Mouse (Mus musculus): ENCODE results near the gene Lats2.
"Not testable (repeated sequence)": the region's sequence is repeated elsewhere in the genome, so short reads cannot be mapped to it uniquely, and the experiment has no call there.

The Lats2 gene

GRCm38 (mm10) chr14:57758237-57758636 lies at the start of gene Lats2:
Lats2 (minus strand) TSS chr14:57758388.
- DNase-seq (ENCODE audit: low spot score in 2 of 2) = no peak

- no peak for DNase-seq (ENCODE audit: low spot score in 2 of 2)
Measured at GRCm38 (mm10) chr14:57803731-57804130, 45.5 kb upstream of the Lats2 start.

- peak; percentile 98 to 99 for DNase-seq (ENCODE audit: low spot score in 2 of 2)
Measured at GRCm38 (mm10) chr14:57797991-57798931, 40.1 kb upstream of the Lats2 start, which contains the start of gene Sap18. Sap18 (plus strand) TSS chr14:57798180.

DNA sequence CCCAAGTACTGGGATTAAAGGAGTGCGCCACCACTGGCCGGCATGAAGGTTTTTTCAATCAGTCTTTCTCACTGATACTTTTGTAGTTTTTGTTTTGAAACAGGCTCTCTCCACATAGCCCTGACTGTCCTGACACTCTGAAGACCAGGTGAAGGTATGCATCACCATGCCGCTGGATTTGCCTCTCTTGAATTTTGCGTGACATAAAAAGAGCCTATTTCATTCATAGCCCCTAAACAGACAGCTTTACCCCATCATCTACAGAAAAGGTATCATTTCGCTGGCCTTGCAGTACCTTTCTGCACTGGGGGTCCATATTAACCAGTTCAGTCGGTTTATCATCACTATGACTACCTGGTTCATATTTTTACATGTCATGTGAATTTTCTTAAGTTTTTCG lies 39.4 kb upstream of the Lats2 start:
- DNase-seq (ENCODE audit: low spot score in 2 of 2) = no peak

DNA sequence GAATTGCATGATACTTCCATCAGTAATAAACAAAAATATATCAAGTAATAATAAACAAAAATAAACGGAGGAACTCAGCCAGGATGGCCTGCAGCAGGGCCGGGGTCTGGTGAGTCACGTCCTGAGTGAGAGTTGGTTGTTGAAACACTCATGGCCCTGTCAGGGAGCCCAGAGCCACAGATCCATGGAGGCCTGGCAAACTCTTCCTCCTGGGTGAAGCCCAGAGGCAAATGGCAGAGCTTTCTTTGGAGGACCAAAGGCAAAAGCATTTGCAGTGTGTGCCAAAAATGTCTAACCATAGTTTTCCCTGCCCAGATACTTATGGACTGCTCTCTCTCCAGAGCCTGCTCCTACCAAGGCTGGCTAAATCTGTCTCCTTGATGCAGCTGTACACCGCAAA lies 33.0 kb upstream of the Lats2 start:
- DNase-seq (ENCODE audit: low spot score in 2 of 2) = no peak

GRCm38 (mm10) chr14:57789759-57790158 lies 31.6 kb upstream of the Lats2 start:
- DNase-seq (ENCODE audit: low spot score in 2 of 2) = no peak

GRCm38 (mm10) chr14:57789311-57789710 lies 31.1 kb upstream of the Lats2 start:
- no peak for DNase-seq (ENCODE audit: low spot score in 2 of 2)

GRCm38 (mm10) chr14:57787406-57787805 lies 29.2 kb upstream of the Lats2 start:
- DNase-seq (ENCODE audit: low spot score in 2 of 2) = no peak

DNA sequence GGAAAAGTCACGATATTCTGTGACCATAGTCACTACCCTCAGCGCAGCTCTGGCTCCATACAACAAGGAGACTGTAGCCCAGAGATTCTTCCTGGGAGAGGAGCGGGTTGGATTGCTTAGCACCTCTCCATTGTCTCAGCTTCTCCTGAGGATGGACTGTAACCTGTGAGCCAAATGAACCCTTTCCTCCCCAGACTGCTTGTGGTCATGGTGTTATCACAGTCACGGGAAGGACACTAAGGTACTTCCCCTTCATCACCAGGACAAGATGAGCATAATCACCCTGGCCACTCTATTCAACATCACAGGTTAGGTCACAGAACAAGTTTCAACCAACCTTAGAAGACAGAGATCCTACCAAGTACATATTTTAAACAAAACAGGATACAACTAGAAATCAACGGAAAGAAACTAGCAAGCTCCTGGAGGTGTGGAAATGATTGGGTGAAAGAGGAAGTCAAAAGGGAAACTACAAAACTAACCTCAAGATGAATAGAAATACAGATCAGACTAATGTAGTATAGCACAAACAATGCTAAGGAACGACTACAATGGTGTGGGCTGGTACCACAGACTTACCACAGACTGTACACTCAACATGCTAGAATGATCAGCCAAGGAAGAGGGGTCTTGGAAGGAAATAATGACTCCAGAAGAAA lies 14.1 kb upstream of the Lats2 start:
- DNase-seq (ENCODE audit: low spot score in 2 of 2) = no peak

DNA sequence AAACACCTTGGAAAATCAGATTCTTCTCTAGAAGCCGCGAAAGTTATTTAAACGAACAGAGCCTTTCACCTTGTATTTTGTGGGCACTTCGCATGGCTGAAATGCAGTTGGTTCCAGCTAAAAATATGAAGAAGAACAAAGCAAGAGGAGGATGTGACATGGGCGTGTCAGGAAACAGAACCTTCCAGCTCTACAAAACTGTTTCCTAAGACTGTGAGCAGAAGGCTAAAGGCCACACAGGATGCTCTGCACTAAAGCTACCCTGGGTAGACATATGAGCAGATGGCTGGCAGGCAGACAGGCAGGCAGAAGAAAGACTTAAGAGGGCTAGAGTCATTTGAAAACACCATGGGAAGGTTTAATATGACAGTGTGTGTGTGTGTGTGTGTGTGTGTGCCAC lies 10.9 kb upstream of the Lats2 start:
- peak in 1 of 2 experiments; percentile 19 for DNase-seq (ENCODE audit: low spot score in 2 of 2)

DNA sequence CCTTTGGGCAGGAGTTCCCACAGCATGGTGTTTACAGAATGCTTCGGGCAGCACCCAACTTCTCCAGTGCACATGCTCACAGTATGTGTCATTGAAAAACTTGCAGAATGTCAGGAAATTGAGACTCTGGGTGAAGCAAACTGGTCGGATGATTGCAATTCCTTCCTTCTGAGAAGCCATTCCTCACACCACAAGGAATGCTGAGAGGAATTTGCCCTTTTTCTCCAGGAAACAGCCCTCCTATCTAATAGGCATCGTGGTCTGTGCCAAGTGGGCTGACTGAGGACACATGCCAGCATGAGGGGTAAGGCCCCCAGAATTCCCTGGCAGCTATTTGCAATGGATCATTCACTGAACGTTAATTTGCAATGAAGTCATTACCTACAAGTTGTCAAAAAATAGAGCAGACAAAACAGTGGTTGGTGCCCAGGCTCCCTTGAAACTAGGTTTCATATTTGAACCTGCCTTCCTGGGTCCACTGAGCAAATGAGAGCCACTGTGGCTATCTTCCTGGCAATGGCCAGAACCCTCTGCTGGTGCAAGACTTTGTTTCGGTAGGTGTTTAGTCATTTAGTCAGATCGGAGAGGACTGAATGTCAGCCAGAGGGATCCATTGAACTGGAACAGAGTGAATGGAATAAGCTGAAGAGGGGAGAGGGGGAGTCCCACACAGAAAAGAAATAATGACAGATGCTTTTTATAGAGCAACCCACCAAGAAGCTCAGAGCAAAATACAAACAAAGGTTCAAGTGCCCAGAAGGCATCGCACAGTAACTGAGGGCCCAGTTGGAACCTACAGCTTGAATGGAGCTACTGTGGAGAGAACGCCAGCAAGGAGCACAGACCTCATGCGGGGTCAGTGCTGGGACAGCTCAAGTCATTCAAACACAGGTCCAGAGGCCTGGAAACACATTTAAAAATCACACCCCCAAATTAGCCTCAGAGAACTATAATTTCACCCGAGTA lies 2.5 kb upstream of the Lats2 start:
- no peak for DNase-seq (ENCODE audit: low spot score in 2 of 2)

GRCm38 (mm10) chr14:57756094-57756493 lies 2.1 kb downstream of the Lats2 start:
- DNase-seq (ENCODE audit: low spot score in 2 of 2) = no peak

DNA sequence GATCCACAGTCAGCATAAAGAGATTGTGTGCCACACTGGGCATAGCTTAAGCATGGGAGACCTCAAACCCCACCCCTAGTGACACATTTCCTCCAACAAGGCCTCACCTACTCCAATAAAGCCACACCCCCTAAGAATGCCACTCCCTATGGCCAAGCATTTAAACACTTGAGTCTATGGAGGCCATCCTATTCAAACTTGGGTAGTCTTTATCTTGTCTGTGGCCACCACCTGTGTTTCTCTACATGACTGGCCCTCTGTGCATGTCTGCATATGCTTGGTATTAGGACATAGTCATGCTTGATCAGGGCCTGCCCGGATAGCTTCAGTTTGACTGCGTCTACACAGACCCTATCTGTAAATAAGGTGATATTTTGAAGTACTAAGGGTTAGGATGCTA lies 2.5 kb downstream of the Lats2 start:
- no peak for DNase-seq (ENCODE audit: low spot score in 2 of 2)

DNA sequence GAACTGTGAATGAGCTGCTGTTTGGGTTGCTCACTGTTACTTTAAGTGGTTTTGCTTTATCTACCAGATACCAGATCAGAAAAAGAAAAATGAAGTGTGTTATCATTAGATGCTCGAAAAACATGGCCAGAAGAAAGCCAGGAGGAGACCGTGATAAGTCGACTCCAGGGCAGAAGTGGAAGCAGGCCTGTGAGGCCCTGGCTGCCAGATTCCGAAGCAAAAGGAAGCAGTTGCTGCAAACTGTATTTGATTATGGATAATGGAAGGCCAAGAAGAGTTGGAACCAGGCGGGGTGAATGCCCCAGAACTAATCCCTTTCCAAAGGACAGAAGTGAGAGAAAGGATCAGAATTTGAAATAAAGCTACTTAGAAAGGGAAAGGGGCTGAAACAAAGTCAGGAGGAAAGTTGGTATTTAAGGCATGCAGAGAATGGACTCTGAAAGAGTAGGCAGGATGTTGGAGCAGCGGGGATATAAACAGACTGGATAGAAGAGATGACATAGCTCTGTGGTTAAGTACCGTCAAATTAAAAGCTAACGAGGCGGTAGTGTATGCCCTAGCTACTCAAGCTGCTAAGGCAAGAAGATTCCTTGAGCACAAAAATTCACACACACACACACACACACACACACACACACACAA lies 4.7 kb downstream of the Lats2 start:
- DNase-seq (ENCODE audit: low spot score in 2 of 2) = no peak

GRCm38 (mm10) chr14:57751006-57751405 lies 7.2 kb downstream of the Lats2 start:
- DNase-seq (ENCODE audit: low spot score in 2 of 2) = not testable (repeated sequence)

- DNase-seq (ENCODE audit: low spot score in 2 of 2) = no peak
Measured at GRCm38 (mm10) chr14:57749501-57749900, 8.7 kb downstream of the Lats2 start.

DNA sequence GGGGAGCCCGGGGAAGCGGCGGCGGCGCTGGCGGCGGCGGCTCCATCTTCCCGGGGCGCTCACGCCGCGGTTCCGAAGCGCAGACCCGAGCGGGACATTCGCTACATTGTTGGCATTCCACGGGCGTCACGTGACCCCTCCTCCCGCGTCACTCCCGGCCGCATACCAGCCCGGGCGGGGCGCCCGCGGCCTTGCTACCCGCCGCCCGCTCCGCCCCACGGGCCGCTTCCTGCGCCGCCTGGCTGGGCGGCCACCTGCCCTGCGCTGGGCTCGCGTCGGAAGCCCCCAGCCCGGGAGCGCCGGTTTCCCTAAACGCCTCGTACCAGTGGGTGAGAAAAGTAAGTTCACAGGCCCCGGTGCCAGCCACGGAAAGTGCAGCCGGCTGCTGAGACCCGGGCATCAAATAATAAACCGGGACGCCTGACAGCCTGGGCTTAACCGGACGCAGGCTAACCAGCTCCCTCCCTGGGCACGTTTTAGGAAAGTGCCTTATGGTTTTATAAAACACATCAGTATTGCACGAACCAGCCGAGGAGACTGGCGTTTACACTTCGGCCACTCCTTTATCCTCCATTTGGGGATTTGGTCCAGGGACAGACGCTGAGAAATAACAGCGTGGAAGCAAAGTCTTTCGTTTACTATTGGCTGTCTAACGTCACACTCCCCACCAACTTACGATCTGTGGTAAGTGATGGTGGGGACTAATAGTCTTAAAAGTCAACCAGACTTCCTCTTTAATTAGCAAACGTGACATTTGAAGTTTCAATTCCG lies 12.0 kb downstream of the Lats2 start, which contains the start of gene Gm49361:
Gene Gm49361 (minus strand): TSS at position 103 of the 771 bp plus-strand sequence.
- peak; percentile 95 to 96 for DNase-seq (ENCODE audit: low spot score in 2 of 2)

DNA sequence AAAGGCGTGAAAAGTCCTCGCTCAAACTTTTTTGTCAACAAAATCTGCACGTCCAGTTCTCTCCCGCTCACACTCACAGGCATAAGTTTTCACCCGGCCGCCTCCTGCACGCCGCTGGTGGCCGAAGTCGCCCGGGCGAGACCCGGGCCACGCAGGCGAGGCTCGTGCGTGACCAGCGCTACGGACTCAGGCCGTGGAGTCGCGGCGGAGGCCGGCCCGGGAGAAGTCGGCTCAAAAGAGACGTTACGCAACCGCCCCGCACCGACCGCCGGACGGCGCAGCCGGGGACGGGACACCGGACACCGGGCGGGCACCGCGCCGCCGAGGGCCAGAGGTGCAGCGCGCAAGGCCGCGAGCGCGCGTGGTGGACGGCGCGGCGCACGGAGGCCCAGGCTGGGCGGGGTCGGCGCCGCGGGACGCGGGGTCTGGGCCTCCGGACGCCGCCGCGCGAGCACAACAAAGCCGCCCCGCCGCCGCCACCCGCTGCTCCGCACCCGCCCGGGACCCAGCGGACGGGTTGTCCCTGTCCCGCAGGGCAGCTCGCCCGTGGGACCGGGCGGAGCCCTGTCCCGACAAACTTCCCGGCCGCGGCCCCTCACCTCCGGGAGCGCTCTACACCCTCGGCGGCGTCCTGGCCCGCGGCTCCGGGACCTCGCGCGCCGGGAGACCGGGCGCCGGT lies 12.8 kb downstream of the Lats2 start:
- peak; percentile 64 to 68 for DNase-seq (ENCODE audit: low spot score in 2 of 2)

DNA sequence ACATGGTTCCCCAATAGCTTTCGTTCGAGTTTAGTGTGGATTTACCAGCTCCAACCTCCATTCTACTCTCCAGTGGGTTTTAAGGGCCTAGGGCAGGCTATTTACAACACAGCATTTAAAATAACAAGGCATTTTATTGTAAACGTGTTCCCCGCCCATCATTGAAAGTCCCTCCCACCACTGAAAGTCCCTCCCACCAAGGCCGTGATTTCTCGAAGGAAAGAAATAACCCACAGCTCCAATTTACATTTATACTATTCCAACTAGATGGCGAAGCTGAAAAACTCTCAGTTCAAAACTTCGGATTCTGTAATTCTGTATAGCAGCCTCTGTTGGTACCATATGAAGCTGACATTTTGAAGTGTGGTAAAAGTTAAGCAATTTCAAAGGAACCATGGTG lies 13.6 kb downstream of the Lats2 start:
- peak in 1 of 2 experiments; percentile 36 for DNase-seq (ENCODE audit: low spot score in 2 of 2)

DNA sequence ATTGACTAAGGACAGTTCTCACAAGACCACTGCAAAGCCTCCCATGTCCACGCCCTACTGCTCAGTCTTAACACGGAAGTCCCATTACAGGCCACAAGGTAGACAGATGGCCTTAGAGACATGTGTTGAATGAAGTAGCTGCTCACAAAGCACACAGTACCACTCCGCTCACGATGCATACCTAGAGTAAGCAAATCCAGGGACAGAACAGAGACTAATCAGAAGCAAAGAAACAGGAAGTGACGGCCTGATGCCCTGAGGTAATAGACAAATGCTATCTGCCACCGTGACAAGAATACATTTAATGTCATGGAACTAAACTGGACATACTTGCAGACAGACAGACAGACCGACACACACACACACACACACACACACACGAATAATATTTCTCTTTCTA lies 17.5 kb downstream of the Lats2 start:
- no peak for DNase-seq (ENCODE audit: low spot score in 2 of 2)
